ENCODE assay signal across 28 mouse cellular contexts in genomic region chr9:108394191-108394590, GRCm38 (mm10). TPM values are rescaled to one million over a fixed set of nuclear protein-coding genes. Genes with fewer than 3 reads are reported as not detected.
DNase-seq lines count a peak whose midpoint lies in the region; ATAC-seq and TF ChIP-seq lines count a peak whose summit lies in the region.
"Had no signal": no experiment of that assay in that cellular context is flagged by ENCODE, and none has a peak within 500 bp of the region (broad histone marks: within the 10 kb centered on the region; RNA-seq: fewer than 3 reads in every experiment).

No protein-coding gene starts in this region.

- H3K4me3 ChIP-seq in kidney, embryonic 16.5 days (ENCODE audit: low read length): no peak overlapping the region
- peak overlapping the region; percentile 88 for H3K4me3 ChIP-seq in testis, adult 2 months (ENCODE audit: control insufficient read depth, low read depth, low read length)
- H3K4me3 ChIP-seq: embryonic facial prominence, embryonic 12.5 days; embryonic facial prominence, embryonic 15.5 days; forebrain, embryonic 13.5 days; heart, adult 2 months; heart, embryonic 10.5 days; heart, embryonic 13.5 days had no signal

- no peaks in the 10 kb centered on the region for H3K4me1 ChIP-seq in kidney, embryonic 16.5 days (ENCODE audit: insufficient read depth, low read length)
- H3K4me1 ChIP-seq in testis, adult 2 months (ENCODE audit: control insufficient read depth, insufficient read depth, low read length): peaks cover 13% of the 10 kb centered on the region
- H3K4me1 ChIP-seq: embryonic facial prominence, embryonic 12.5 days; embryonic facial prominence, embryonic 15.5 days; forebrain, embryonic 13.5 days; heart, embryonic 10.5 days; heart, embryonic 13.5 days had no signal

- DNase-seq in kidney, adult 18-20 months: peak; percentile 47
- no peak for DNase-seq in kidney, postnatal 10 days
- DNase-seq in kidney, adult 9 months: peak; percentile 72
- no peak for DNase-seq in testis, postnatal 10 days (ENCODE audit: low spot score)
- DNase-seq: adrenal gland, adult 2 months; adrenal gland, postnatal 14 days; cerebellum, adult 11 months; cerebellum, adult 2 months; cerebellum, adult 9-11 months; cerebellum, postnatal 25 days; gastrocnemius, postnatal 10 days; gastrocnemius, postnatal 36 days; heart, adult 2 months; heart, postnatal 14 days; heart, postnatal 4 days had no signal

- no peak for TF ChIP-seq POLR2A in testis, adult 2 months (IDR thresholded peaks at IDR 0.05; ENCODE audit: control insufficient read depth, low read depth, low read length)

- no peak overlapping the region for H3K27ac ChIP-seq in kidney, embryonic 16.5 days (ENCODE audit: low read length)
- peak overlapping the region; percentile 98 for H3K27ac ChIP-seq in testis, adult 2 months (ENCODE audit: control insufficient read depth, insufficient read depth, low read depth, low read length)
- H3K27ac ChIP-seq: embryonic facial prominence, embryonic 12.5 days; embryonic facial prominence, embryonic 15.5 days; forebrain, embryonic 13.5 days; heart, adult 2 months; heart, embryonic 10.5 days; heart, embryonic 13.5 days; hindbrain, embryonic 14.5 days had no signal

- 92% methylated on average over 6 of the region's 6 CpGs for WGBS in kidney, embryonic 16.5 days

- H3K9ac ChIP-seq in kidney, embryonic 16.5 days (replicated peaks; ENCODE audit: low read length): no peak overlapping the region
- H3K9ac ChIP-seq: embryonic facial prominence, embryonic 12.5 days; embryonic facial prominence, embryonic 15.5 days; forebrain, embryonic 13.5 days; heart, embryonic 13.5 days; hindbrain, embryonic 14.5 days had no signal

- no peak for ATAC-seq in kidney, embryonic 16.5 days (ENCODE audit: low FRiP score, low TSS enrichment)
- ATAC-seq: CD4-positive, CD25-positive, alpha-beta regulatory T cell, adult 4 months; forebrain, embryonic 13.5 days; forebrain, embryonic 16.5 days had no signal

- no peak for TF ChIP-seq CTCF in testis, adult 2 months (IDR thresholded peaks at IDR 0.05; ENCODE audit: control insufficient read depth, insufficient read depth, insufficient replicate concordance, low read depth, low read length)

- H3K27me3 ChIP-seq in kidney, embryonic 16.5 days (ENCODE audit: insufficient read depth, low read length): no peaks in the 10 kb centered on the region
- H3K27me3 ChIP-seq in testis, adult 2 months (ENCODE audit: control insufficient read depth, insufficient read depth, low read length): no peaks in the 10 kb centered on the region
- H3K27me3 ChIP-seq: embryonic facial prominence, embryonic 12.5 days; embryonic facial prominence, embryonic 15.5 days; forebrain, embryonic 13.5 days; heart, embryonic 13.5 days had no signal

- no peaks in the 10 kb centered on the region for H3K9me3 ChIP-seq in kidney, embryonic 16.5 days (ENCODE audit: low read length)
- H3K9me3 ChIP-seq: embryonic facial prominence, embryonic 12.5 days; embryonic facial prominence, embryonic 15.5 days; forebrain, embryonic 13.5 days; heart, embryonic 10.5 days; heart, embryonic 13.5 days had no signal

- H3K36me3 ChIP-seq in kidney, embryonic 16.5 days (ENCODE audit: insufficient read depth, low read length): peaks cover 41% of the 10 kb centered on the region
- peaks cover 9% of the 10 kb centered on the region for H3K36me3 ChIP-seq in testis, adult 2 months (ENCODE audit: control insufficient read depth, insufficient read depth, low read length)

- no peak overlapping the region for H3K4me2 ChIP-seq in kidney, embryonic 16.5 days (replicated peaks; ENCODE audit: low read depth, low read length)
- H3K4me2 ChIP-seq: embryonic facial prominence, embryonic 12.5 days; embryonic facial prominence, embryonic 15.5 days; forebrain, embryonic 13.5 days; heart, embryonic 13.5 days; hindbrain, embryonic 14.5 days had no signal

RNA-seq across cellular contexts. Expression of gene 1700102P08Rik, which starts 1.6 kb away (rescaled TPM):
- polyA plus RNA-seq in kidney, embryonic 16.5 days (2015; fragmentation: Nextera tagmentation; extraction: Ambion mirVana): 0.62 and 1.2 TPM in 2 replicates
- polyA plus RNA-seq in testis, adult 2 months (2012; rRNA removed): 72.2 and 91.0 TPM in 2 replicates

RNA-seq across cellular contexts. Expression of gene Ccdc36, which starts 34.1 kb away (rescaled TPM):
- 1.5 and 1.7 TPM in 2 replicates for polyA plus RNA-seq in kidney, embryonic 16.5 days (2015; fragmentation: Nextera tagmentation; extraction: Ambion mirVana)
- polyA plus RNA-seq in testis, adult 2 months (2012; rRNA removed): 5.3 and 5.8 TPM in 2 replicates
- polyA plus RNA-seq: adrenal gland, adult 2 months; C2C12; heart, adult 2 months had no signal

RNA-seq across cellular contexts. Expression of gene BC048562, which starts 42.1 kb away (rescaled TPM):
- polyA plus RNA-seq in kidney, embryonic 16.5 days (2015; fragmentation: Nextera tagmentation; extraction: Ambion mirVana): not detected in 2 replicates
- polyA plus RNA-seq in testis, adult 2 months (2012; rRNA removed): 91.8 and 100 TPM in 2 replicates
- polyA plus RNA-seq: adrenal gland, adult 2 months; C2C12; CD4-positive, CD25-positive, alpha-beta regulatory T cell, adult 4 months; cerebellum, adult 2 months; embryonic facial prominence, embryonic 12.5 days; embryonic facial prominence, embryonic 15.5 days; forebrain, embryonic 13.5 days; forebrain, embryonic 16.5 days; heart, adult 2 months; heart, embryonic 10.5 days; heart, embryonic 13.5 days; heart, embryonic 16.5 days; hindbrain, embryonic 11.5 days; hindbrain, embryonic 14.5 days had no signal

RNA-seq across cellular contexts. Expression of gene Usp4, which starts 46.5 kb away (rescaled TPM):
- 113 and 119 TPM in 2 replicates for polyA plus RNA-seq in kidney, embryonic 16.5 days (2015; fragmentation: Nextera tagmentation; extraction: Ambion mirVana)
- polyA plus RNA-seq in testis, adult 2 months (2012; rRNA removed): 115 and 116 TPM in 2 replicates

RNA-seq across cellular contexts. Expression of gene Gpx1, which starts 55.5 kb away (rescaled TPM):
- polyA plus RNA-seq in kidney, embryonic 16.5 days (2015; fragmentation: Nextera tagmentation; extraction: Ambion mirVana): 686 and 695 TPM in 2 replicates
- polyA plus RNA-seq in testis, adult 2 months (2012; rRNA removed): 64.0 and 88.9 TPM in 2 replicates

Comparison
In these comparisons a context has a peak if more than half of its experiments do, and no peak if none do; other contexts are left out.
1. DNase-seq: peak in kidney, adult 18-20 months (single experiment) and kidney, adult 9 months (single experiment); none in kidney, postnatal 10 days (single experiment) and testis, postnatal 10 days (single experiment).
2. RNA of gene 1700102P08Rik, which starts 1.6 kb away (polyA plus RNA-seq): 72.2 to 91.0 TPM in testis, adult 2 months; 0.62 to 1.2 TPM in kidney, embryonic 16.5 days; every median in the first group is over 10 times any median in the second.
3. RNA of gene BC048562, which starts 42.1 kb away (polyA plus RNA-seq): 91.8 to 100 TPM in testis, adult 2 months; not detected in kidney, embryonic 16.5 days; every median in the first group is over 10 times any median in the second.